Mouse (Mus musculus) common myeloid progenitor, adult 5-6 weeks (primary cell): ENCODE results near the gene B130006D01Rik. TPM values are rescaled to one million over a fixed set of nuclear protein-coding genes. Genes with fewer than 3 reads are reported as not detected.
"Not testable (repeated sequence)": the region's sequence is repeated elsewhere in the genome, so short reads cannot be mapped to it uniquely, and the experiment has no call there.

Experiments
- ATAC-seq: replicated peaks from 2 replicates; pipeline ENCODE4 v1.8.0; 2016; ENCODE audit warnings: low read depth, mild to moderate bottlenecking, moderate TSS enrichment, inconsistent platforms; ENCODE audit not compliant: poor library complexity, severe bottlenecking
- total RNA-seq: library from RNA; stranded (forward); fragments of 200-1000, 187-1606 nt; gene quantifications from 2 replicates; pipeline ENCODE4 v1.2.3, GENCODE M21; 2017

The B130006D01Rik gene
- total RNA-seq, 1 experiment from 2014 or later, result 1.5 TPM

- peak; percentile 76 for ATAC-seq
These were observed 10.7 kb upstream of the B130006D01Rik start, which contains the start of gene Zfp652 for GRCm38 (mm10) chr11:95712563-95713224. Gene Zfp652, plus strand, starts transcription at chr11:95712673.

- peak; percentile 61 for ATAC-seq
These were observed 10.1 kb upstream of the B130006D01Rik start for GRCm38 (mm10) chr11:95713225-95713810.

- peak; percentile 19; the same call in 1 of the 2 replicates for ATAC-seq
These were observed 9.6 kb upstream of the B130006D01Rik start for GRCm38 (mm10) chr11:95713811-95714241.

- no peak for ATAC-seq
These were observed 9.0 kb upstream of the B130006D01Rik start for GRCm38 (mm10) chr11:95714411-95714810.

GRCm38 (mm10) chr11:95716136-95716535 lies 7.3 kb upstream of the B130006D01Rik start:
- no peak for ATAC-seq

GRCm38 (mm10) chr11:95719356-95719755 lies 4.0 kb upstream of the B130006D01Rik start:
- no peak for ATAC-seq

GRCm38 (mm10) chr11:95724466-95724865 lies 1.1 kb downstream of the B130006D01Rik start:
- ATAC-seq, result no peak

- no peak for ATAC-seq
These were observed 2.8 kb downstream of the B130006D01Rik start for GRCm38 (mm10) chr11:95726156-95726555.

GRCm38 (mm10) chr11:95727947-95728346 lies 4.6 kb downstream of the B130006D01Rik start:
- ATAC-seq, result no peak

- 0 out of 2 replicates have a peak, but pooled peaks have one; percentile 42 for ATAC-seq
These were observed 5.8 kb downstream of the B130006D01Rik start for GRCm38 (mm10) chr11:95728916-95729907.

- ATAC-seq, result no peak
These were observed 11.1 kb downstream of the B130006D01Rik start for GRCm38 (mm10) chr11:95734485-95734884.

GRCm38 (mm10) chr11:95737811-95738210 lies 14.4 kb downstream of the B130006D01Rik start:
- ATAC-seq, result peak; percentile 52; the same call in 1 of the 2 replicates

GRCm38 (mm10) chr11:95744521-95744920 lies 21.1 kb downstream of the B130006D01Rik start:
- no peak for ATAC-seq

GRCm38 (mm10) chr11:95746821-95747220 lies 23.4 kb downstream of the B130006D01Rik start:
- ATAC-seq, result no peak

GRCm38 (mm10) chr11:95748331-95748730 lies 24.9 kb downstream of the B130006D01Rik start:
- no peak for ATAC-seq

- peak; percentile 79 for ATAC-seq
These were observed 26.2 kb downstream of the B130006D01Rik start for GRCm38 (mm10) chr11:95749619-95750018.

- peak; percentile 83 for ATAC-seq
These were observed 27.6 kb downstream of the B130006D01Rik start for GRCm38 (mm10) chr11:95750995-95751394.

- not testable (repeated sequence) for ATAC-seq
These were observed 31.8 kb downstream of the B130006D01Rik start for GRCm38 (mm10) chr11:95755137-95755536.

GRCm38 (mm10) chr11:95760521-95760920 lies 37.1 kb downstream of the B130006D01Rik start:
- ATAC-seq, result no peak

GRCm38 (mm10) chr11:95762996-95763395 lies 39.6 kb downstream of the B130006D01Rik start:
- ATAC-seq, result no peak
